Mouse (Mus musculus) right cerebral cortex, postnatal 14 days (tissue): ENCODE results near the gene Nt5c2.
A peak's percentile ranks its signal among the peaks of the same experiment; 100 is the strongest.

ENCODE experiments used
- DNase-seq: peaks from one replicate; pipeline ENCODE4 v3.0.0; 2022

Gene Nt5c2

DNA sequence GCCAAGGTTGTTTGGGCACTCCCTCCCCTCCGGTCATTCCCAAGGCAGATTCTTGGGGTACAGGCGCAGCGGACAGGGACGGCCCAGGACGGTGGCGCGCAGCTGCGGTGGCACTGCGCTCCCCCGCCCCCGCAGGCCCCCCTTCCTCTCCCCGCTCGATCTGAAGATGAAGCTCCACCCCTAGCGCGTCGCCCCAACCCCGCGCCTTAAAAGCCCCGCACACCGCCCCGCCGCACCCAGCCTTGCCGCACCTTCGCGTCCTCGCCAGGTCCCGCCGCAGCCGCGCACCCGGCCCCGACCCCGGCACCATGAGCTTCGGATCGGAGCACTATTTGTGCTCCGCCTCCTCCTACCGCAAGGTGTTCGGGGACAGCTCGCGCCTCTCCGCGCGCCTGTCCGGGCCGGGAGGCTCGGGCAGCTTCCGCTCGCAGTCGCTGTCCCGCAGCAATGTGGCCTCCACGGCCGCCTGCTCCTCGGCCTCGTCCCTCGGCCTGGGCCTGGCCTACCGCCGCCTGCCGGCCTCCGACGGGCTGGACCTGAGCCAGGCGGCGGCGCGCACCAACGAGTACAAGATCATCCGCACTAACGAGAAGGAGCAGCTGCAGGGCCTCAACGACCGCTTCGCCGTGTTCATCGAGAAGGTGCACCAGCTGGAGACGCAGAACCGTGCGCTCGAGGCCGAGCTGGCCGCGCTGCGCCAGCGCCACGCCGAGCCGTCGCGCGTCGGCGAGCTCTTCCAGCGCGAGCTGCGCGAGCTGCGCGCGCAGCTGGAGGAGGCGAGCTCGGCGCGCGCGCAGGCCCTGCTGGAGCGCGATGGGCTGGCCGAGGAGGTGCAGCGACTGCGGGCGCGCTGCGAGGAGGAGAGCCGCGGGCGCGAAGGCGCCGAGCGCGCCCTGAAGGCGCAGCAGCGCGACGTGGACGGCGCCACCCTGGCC lies at the start of gene Nt5c2, which contains the start of gene Ina:
TSS of gene Nt5c2 (minus strand) at position 707 of the 935 bp plus-strand sequence.
TSS of gene Ina (plus strand) at position 252 of the 935 bp plus-strand sequence.
- peak; percentile 81 for DNase-seq

DNA sequence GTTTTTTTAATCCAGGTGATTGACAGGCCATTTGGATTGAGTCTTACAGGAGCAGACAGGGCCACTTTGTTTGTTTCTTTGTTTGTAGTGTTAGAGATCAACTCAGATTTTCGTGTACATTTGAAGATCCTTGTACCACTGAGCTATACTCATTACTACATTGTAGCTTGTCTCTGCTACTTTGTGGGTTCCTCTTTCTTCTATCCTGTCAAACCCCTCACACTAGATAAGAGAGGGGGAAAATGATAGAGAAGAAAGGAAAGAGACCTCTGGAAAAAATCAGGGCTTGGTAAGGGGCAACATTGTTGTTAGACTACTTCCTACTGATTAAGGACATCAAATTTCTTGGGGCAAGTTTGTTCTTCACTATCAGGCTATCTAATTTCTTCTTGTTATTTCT lies 42.7 kb upstream of the Nt5c2 start:
- no peak for DNase-seq

DNA sequence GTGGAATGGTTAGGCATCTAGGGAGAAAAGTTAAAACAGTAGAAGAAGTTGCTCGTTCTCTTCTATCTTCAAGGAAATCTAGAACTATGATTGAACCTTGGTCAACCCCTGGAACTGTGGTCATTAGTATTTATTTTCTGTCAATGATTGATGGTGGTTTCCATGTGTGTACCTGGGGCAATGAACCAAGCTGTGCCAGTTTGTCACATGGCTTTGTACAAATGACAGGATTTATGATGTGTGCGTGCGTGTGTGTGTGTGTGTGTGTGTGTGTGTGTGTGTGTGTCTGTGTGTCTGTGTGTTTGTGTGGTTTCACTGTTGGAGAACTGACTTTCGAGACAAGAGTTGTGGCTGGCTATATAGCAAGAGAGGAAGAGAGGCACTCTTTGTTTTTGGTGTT lies 38.5 kb upstream of the Nt5c2 start:
- DNase-seq = no peak

DNA sequence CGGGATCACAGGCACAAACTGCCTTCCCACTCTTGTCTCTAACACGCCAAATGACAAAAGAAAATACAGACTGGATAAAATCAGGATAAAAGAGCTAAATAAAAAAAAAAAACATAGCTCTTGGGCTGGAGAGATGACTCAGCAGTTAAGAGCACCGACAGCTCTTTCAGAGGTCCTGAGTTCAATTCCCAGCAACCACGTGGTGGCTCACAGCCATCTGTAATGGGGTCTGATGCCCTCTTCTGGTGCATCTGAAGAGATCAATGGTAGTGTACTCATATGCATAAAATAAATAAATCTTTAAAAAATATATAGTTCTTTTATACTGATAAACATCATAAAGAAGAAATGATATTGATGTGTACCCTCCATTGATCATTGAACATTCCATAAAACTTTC lies 38.0 kb upstream of the Nt5c2 start:
- no peak for DNase-seq

DNA sequence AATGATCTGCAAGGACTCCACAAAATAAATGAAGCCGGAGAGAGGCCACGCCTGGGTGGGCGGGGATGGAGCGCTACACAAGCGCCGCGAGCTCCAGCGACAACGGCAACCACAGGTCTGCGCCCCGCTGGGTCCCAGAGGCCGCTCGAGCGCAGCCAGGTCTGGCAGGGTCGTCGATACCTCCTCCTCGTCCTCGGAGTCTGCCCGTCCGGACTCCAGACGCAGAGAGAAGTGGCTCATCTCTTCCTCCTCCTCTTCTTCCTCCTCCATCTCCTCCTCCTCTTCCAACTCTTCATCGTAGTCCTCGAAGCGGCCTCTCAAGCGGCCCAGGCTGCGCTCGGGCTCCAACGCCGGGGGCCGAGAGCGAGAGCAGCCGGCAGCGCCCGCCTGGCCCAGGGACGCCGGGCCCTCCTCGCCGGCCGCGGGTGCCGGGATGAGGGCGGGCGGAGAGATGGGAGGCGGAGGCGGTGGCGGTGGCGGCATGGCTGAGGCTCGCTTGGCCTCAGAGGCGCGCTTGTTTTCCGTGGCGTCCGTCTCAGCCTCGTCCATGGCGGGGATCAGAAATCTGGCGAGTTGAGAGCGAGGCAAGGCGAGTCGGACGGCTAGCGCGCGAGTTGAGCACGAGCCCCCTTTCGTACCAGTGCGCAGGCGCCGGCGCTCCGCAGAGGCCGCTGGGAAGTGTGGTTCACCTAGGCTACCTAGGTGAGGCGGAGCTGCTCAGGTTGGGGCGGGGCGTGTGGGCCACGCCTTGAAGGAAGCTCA lies 35.5 kb upstream of the Nt5c2 start, which contains the start of gene Pcgf6:
TSS of gene Pcgf6 (minus strand) at position 636 of the 762 bp plus-strand sequence.
- peak; percentile 81 for DNase-seq

DNA sequence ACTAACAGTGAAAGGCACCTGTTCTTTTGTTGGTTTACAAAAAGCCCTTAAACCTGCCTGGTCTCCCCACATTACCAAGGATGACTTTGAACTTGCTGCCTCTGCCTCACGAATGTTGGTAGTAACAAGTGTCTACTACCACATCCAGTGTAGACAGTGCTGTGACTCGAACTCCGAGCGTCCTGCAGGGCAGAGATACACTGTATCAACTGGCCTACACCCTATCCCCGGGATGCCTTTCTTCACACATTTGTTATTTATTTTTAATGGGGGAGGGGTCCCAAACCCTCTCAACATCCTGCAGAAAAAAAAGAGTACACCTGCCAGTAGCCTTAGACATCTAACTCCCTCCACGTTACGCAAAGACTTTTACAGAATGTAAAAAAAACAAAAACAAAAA lies 34.9 kb upstream of the Nt5c2 start:
- no peak for DNase-seq

DNA sequence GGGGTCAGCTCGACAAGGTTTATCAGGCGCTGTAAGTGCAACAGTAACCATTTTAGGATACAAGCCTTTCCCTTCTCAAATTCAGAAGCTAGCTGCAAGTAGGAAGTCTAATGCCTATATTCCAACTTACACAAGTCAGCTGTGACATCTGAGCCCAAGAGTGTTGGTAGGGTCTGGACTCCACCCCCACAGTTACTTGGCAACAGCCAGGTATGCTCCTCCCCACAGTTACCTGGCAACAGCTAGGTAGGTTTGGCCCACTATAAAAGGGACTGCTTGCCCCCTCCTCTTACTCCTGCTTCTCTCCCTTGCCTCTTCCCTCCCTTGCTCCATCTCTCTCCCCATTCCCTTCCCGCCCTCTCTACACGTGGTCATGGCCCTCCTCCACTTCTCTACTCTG lies 34.1 kb upstream of the Nt5c2 start:
- no peak for DNase-seq

DNA sequence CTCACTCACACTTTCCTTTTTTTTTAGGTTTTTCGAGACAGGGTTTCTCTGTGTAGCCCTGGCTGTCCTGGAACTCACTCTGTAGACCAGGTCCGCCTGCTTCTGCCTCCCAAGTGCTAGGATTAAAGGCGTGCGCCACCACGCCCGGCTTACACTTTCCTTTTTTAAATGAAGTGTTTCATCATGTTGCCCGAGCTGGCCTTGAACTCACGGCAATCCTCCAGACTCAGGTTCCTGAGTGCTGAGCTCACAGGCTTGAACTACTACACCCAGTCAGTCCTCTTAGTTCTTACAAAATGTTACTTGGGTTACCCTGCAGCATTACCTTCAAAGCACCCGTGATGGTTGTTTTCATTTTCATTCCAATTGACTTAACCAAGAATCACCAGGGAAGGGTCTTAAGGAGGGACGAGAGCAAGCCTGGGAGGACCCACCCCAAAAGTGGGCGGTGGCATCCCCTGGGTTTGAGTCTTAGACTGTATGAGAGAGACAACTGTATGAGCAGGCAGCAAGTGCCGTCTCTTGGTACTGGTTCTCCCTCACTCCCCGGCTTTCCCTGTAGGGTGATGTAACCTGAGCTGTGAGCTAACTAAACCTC lies 32.4 kb upstream of the Nt5c2 start:
- no peak for DNase-seq

DNA sequence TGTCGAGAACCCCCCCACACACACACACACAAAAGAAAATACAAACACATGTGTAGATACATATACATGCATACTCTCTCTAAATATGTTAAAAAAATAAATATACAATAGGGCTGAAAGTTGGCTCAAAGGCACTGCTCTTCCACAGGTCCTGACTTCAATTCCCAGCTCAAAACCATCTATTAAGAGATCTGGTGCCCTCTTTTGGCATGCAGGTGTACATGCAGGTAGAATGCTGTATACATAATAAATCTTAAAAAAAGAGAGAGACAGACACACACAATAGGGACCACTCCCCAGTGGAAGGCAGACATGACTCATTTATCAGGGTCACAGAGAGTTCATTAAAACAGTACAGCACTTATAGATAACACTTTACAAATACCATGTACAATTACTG lies 31.4 kb upstream of the Nt5c2 start:
- no peak for DNase-seq

DNA sequence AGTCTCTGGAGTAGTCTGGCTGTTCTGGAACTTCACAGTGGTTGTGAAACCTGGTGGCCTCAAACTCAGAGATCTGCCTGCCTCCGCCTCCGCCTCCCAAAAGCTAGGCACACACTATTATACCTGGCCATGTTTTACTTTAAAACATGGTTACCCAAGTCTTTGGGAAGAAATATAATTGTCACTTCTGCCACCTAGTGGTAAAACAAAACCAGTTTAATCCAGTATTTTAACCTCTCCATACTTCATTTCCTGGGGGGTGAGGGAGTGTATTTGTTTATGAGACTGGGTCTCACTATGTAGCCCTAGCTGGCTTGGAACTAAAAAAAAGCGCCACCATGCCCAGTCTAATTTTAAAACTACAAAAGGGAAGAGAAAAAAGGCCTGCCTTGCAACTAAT lies 28.7 kb upstream of the Nt5c2 start:
- DNase-seq = no peak

DNA sequence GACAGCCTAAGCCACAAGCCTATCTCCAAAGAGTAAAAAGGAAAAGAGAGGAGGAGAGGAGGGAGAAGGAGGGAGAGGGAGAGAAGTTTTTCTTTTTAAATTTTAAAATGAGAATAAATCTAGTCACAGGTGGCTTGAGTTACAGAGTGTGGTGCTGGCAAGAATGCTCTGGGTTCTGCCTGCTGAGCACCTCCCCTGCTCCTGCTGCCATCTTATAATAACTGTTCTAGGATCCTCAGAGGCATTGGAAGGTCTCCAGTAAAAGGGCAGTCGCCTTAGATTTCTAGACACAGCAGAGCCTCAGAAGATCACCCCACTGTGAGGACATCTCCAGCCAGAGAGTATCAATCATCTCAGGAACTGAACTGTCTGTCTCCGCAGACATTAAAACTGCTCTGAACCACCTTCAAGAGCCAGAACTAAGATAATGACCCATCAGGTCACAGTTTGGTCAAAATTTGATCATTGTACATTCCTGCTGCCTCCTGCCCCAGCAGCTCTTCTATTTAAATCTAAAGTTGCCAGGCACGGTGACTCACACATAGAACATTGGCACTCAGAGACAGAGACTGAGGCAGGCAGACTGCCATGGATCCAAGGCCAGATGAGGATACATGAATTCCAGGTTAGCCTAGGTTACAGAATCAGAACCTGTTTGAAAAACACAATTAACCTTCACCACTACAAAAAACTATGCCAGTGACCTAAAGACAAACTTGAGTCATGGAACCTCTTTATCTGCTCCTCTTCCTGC lies 25.9 kb upstream of the Nt5c2 start:
- DNase-seq = no peak

DNA sequence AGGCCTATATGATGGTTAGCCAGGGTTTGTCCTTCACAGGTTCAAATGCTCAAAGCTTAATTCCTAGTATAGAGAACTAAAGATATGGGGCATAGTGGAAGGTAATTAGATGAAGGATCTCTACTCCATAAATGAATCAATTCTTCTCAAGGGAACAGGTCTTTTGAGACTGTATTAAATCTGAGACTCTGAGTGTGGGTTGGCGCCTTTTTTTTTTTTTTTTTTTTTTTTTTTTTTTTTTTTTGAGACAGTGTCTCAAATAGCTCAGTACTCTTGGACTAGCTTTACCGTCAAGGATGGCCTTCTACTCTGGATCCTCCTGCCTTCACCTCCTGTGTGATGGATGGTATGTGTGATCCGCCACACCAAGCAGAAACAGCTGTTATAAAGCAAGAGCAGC lies 21.6 kb upstream of the Nt5c2 start:
- no peak for DNase-seq

DNA sequence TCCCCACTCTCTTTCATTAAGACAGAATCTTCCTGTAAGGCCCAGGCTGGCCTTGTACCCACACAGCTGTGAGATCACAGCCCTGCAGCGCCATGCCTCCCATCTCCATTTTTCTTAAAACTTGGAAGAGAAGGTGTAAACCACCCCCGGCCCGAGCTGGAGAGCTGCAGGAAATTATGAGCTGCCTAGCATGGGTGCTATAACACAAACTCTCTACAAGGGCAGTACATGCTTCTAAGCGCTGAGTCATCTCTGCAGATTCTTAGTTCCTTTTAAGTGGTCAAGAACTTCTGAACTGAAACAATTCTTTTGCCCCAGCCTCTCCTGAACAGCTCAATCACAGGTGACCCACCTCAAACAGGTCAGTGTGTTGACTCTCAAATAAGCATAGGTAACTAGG lies 20.0 kb upstream of the Nt5c2 start:
- DNase-seq = no peak

DNA sequence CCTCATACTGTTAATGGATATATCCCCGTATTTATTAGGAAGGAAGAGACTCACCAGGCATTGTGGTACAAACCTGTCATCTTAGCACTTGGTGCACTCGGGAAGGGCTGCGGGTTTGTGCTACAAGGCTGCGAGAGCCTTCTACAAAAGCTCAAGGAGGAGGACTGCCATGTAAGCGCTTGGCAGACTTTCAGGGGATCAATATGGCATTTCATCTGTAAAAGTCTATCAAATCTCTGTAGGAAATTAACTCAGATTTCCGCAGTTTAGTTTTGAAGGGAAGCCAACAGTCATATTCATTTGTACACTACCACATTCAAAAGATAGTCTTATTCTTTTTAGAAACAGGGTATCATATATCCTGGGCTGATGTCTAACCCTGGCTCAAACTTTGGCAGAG lies 16.8 kb upstream of the Nt5c2 start:
- DNase-seq = no peak

DNA sequence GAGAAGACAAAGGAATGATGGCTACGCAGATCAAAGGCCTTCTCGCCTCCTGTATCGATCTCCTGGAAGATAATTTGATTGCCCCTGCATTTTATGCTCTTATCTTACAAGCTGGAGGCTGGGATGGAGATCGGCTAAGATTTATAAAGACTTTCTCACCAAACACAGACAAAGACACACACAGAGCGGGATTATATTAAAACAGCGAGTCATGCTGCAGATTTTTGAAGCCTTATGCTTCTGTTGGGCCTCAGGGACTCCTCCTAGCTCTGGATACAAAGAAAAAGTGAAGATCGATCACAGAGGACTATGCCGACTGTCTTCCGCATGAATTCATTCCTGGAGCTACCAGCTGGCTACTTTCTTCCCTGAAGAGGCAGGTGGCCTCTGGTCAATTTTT lies 14.8 kb upstream of the Nt5c2 start:
- DNase-seq = no peak

DNA sequence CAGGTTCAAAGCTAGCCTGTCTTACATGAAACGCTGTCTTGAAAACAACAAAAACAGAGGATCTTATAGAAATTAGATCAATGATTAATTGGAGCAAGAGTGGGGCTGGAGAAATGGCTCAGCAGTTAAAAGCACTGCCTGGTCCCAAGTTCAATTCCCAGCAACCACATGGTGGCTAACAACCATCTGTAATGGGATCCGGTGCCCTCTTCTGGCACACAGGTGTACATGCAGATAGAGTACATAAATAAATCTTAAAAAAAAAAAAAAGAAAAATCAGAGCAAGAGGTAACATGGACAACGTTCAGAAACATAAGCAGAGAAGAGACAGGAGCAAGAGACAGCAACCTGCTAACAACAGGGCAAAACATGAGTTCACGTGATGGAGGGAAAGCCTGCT lies 11.6 kb upstream of the Nt5c2 start:
- DNase-seq = no peak

DNA sequence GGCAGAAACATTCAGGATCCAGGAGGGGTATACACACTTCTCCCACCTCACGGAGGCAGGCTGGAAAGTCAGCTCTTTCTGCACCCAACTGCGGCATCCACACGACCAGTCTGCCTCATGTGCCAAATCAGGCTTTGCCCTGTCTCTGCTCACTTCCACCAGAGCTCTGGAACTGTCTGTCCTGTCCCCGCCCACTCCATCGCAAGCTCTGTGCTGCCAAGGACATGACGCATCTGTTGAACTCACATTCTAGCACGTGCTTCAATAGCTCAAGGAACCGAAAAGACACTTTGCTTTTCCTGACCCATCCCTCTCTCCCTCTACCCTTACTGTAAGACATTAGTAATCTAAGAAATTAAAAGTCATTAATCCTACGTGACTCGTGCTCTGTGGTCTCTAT lies 10.0 kb upstream of the Nt5c2 start:
- DNase-seq = no peak

DNA sequence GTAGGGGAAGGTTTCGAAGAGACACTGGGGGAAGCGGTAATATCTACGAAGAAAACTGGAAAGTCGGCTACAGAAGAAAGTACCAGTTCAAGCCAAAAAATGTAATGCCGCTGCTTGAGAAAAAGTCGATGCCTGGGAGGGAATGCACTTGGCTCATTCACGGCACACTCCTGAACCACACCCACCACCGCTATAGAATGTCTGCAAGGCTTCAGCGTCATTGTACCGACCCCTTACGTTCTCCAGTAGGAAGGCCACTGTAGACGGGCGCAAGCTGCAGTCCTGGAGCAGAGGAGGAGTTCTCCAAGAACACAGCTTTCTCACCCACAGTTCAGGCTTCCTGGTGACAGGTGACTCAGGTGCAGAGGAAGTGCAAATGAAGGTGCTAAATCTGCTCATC lies 8.6 kb upstream of the Nt5c2 start:
- no peak for DNase-seq

DNA sequence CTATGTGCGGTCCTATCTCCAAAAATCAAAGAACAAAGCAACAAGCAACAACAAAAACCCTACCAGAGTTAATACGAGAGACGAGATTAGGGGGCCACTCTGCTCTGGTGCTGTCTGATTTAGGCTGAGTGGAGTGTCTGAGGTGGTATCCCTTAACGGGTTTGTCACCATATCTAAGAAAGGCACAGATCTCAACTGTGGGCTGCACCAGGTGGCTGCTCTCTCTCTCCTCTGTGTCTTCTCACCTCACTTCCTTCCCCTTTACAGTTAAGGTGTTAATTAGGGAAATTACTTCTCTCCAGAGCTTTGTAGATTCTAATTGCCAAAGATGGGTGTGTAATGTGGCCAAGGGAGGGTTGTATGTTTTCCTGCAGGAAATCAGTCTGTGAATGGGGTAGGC lies 7.8 kb upstream of the Nt5c2 start:
- no peak for DNase-seq

DNA sequence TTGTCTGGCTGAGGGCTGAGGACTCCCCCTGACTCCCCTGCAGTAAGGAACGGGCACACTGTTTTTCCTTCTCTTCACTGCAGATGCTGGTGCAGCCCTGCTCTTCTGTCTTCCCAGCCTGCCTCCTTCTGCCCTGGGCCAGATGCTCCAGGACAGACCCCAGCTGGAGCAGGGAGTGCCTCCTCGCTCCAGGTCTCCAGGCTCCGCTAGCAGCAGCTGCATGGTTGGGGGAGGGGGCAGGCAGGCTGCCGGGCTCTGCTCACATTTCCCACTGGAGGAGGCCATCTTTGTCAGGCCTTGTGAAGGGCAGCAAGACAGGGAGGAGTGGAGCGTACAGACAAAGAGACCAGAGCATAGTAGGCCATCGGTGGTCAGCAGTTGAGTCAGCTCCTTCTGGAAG lies 4.4 kb upstream of the Nt5c2 start:
- DNase-seq = no peak

DNA sequence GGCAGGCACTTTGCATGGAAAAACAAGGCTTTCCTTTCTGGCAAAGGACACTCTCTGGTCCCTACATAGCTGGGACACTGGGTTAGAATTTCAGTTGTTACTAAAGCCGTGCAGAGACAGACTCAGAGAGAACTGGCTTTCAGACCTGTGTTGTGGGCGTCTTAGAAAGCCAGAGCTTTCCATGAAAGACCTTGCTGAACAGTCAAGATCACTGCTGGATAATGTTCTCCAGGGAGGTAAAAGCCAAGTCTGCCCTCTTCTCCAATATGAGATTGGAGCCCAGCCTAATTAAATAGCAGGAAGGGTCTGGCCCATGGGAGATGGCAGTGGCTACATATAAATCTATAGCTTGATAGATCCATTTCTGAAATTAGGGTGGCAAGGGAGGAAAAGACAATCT lies 3.4 kb upstream of the Nt5c2 start:
- no peak for DNase-seq

DNA sequence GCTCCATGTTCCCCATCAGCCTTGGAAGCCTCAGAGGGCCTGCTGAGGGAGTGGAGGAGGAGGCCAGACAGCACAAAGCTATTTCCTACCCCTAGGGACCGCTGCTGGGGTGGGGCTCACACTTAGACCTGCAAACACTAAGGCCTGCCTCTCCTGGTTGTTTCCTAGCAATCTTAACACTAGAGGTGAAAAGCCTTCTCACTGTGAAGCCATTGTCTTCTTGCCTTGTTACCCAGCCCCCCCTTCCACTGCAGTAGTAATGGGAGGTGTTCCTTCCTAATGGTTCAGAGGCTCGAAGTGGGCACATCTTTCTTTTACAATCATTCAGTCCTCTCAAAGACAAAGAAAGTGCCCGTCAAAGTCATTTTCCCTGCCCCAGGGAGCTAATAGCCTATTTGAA lies 2.9 kb upstream of the Nt5c2 start:
- DNase-seq = no peak

DNA sequence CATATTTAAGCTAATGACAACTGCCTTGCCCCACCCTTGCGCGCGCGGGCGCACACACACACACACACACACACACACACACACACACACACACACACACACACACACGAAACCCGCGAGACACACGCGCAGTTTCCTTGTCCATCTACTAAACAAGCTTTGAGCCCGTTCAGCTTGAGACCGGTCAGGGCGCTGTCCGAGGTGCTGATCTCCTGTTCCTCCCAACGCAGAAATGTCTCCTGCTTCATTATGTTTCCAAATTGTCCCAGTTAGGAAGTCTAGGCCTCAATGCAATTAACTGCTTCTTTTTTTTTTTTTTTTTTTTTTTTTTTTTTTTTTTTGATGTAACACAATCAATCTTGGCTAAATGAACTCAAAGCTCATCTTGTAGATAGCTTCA lies 1.5 kb upstream of the Nt5c2 start:
- DNase-seq = peak; percentile 66
